Mouse (Mus musculus) embryonic stem cell, embryonic (primary cell): ENCODE measurements around the gene Gm10184.
"Not testable (repeated sequence)": the region's sequence is repeated elsewhere in the genome, so short reads cannot be mapped to it uniquely, and the experiment has no call there.

Experiments used
- CTCF ChIA-PET, 4 experiments: fragments of 300-600 bp in 2 of 4; fragments of 350-600 bp in 2 of 4; sonication (Branson Sonifier 250); formaldehyde crosslinking; loops; one replicate each; lab custom pipeline; 2022; ENCODE audit warnings: inconsistent platforms in 2 of 4; lab: Charles Lee
- POLR2A ChIA-PET, 4 experiments: fragments of 300-600 bp in 2 of 4; fragments of 350-600 bp in 2 of 4; sonication (Branson Sonifier 250); formaldehyde crosslinking; loops; one replicate each; lab custom pipeline; 2022; ENCODE audit warnings: antibody characterized with exemption in 4 of 4, inconsistent platforms in 1 of 4; lab: Charles Lee

Gene Gm10184

GRCm38 (mm10) chr17:89910349-89910748 lies at the start of gene Gm10184:
Gene Gm10184, minus strand, starts transcription at chr17:89910449.
- CTCF ChIA-PET: no interaction called here
- POLR2A ChIA-PET: no interaction called here

GRCm38 (mm10) chr17:89933950-89934349 lies 23.7 kb upstream of the Gm10184 start:
- CTCF ChIA-PET: interaction anchor here in 1 of 4 experiments (0.9 kb wide), 1 partner anchor 11 kb away, joined by 4 read pairs; no protein-coding TSS in a partner anchor
- POLR2A ChIA-PET: interaction anchor here in 3 of 4 experiments (0.6 to 1.2 kb wide), 5 partner anchors 11 to 1771 kb away, joined by 3 to 5 read pairs (median 4); no protein-coding TSS in a partner anchor

GRCm38 (mm10) chr17:89907686-89908085 lies 2.6 kb downstream of the Gm10184 start:
- POLR2A ChIA-PET: no interaction called here
- CTCF ChIA-PET: no interaction called here

GRCm38 (mm10) chr17:89904701-89905100 lies 5.5 kb downstream of the Gm10184 start:
- CTCF ChIA-PET, POLR2A ChIA-PET: not testable (repeated sequence)

GRCm38 (mm10) chr17:89902767-89903166 lies 7.5 kb downstream of the Gm10184 start:
- ChIA-PET CTCF (no interaction called here), POLR2A (no interaction called here)

- CTCF ChIA-PET: no interaction called here
- POLR2A ChIA-PET: no interaction called here
Measured at GRCm38 (mm10) chr17:89900610-89901009, 9.6 kb downstream of the Gm10184 start.

GRCm38 (mm10) chr17:89899813-89900212 lies 10.4 kb downstream of the Gm10184 start:
- CTCF ChIA-PET: no interaction called here
- POLR2A ChIA-PET: no interaction called here

GRCm38 (mm10) chr17:89864996-89865395 lies 45.3 kb downstream of the Gm10184 start:
- CTCF ChIA-PET: no interaction called here

More at GRCm38 (mm10) chr17:89864996-89865395, 45.3 kb downstream of the Gm10184 start:
- POLR2A ChIA-PET: no interaction called here
